Mouse (Mus musculus): ENCODE measurements around the gene Vmn2r43. TPM values are rescaled to one million over a fixed set of nuclear protein-coding genes. Genes with fewer than 3 reads are reported as not detected.
"Not testable (repeated sequence)": the region's sequence is repeated elsewhere in the genome, so short reads cannot be mapped to it uniquely, and the experiment has no call there.

Vmn2r43 gene
- not detected in 2 replicates for polyA plus RNA-seq (2016; fragmentation: Nextera tagmentation; extraction: Ambion mirVana)

DNA sequence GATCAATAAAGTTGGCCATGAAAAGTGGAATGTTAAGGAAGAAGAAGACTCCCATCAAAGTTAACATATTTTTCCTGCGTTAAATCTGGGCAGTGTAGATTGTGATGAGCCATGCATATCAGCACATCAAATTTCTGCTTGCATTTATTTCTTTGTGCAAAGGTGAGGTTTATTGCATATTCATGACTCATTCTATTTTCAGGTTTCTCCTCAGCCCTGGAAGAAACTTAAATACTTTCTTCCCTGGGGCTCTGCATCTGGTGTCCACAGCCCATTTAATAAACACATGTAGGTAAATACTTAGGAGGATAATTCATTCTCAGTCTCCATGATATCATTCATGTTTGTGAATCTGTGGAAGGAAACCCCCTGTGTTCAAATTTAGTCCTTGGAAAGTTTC is at the start of gene Vmn2r43:
Vmn2r43 (minus strand) TSS at position 101 of the 400 bp plus-strand sequence.
- H3K36me3 ChIP-seq; H3K4me1 ChIP-seq (replicated peaks); H3K9me3 ChIP-seq; H3K27ac ChIP-seq; H3K27me3 ChIP-seq; ATAC-seq (ENCODE audit: insufficient number of reproducible peaks, insufficient read depth, low FRiP score, low TSS enrichment, low read depth); H3K4me2 ChIP-seq; H3K9ac ChIP-seq (replicated peaks); H3K4me3 ChIP-seq (replicated peaks): not testable (repeated sequence)
- WGBS, result no CpG with 5 or more reads among the region's 1 CpGs

DNA sequence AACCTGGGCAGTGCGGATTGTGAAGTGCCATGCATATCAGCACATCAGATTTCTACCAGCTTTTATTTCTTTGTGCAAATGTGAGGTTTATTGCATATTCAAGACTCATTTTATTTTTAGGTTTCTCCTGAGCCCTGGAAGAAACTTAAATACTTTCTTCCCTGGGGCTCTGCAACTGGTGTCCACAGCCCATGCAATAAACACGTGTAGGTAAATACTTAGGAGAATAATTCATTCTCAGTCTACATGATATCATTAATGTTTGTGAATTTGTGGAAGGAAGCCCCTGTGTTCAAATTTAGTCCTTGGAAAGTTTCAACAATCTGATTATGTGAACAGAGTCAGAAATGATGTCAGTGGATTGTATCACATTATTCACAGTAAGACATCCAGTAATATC is 60.2 kb downstream of the Vmn2r43 start, which contains the start of gene Vmn2r42:
Vmn2r42 (minus strand) TSS at position 101 of the 400 bp plus-strand sequence.
- not testable (repeated sequence) for H3K4me2 ChIP-seq; H3K9ac ChIP-seq (replicated peaks); H3K9me3 ChIP-seq; H3K27me3 ChIP-seq; ATAC-seq (ENCODE audit: insufficient number of reproducible peaks, insufficient read depth, low FRiP score, low TSS enrichment, low read depth); H3K4me1 ChIP-seq (replicated peaks); H3K4me3 ChIP-seq (replicated peaks); H3K36me3 ChIP-seq; H3K27ac ChIP-seq
- no CpG with 5 or more reads among the region's 2 CpGs for WGBS

Other genes with a start within 250 kb of the Vmn2r43 start
- not detected in 2 replicates for gene Vmn2r41, start 98.9 kb downstream of the Vmn2r43 start, polyA plus RNA-seq (2016; fragmentation: Nextera tagmentation; extraction: Ambion mirVana)
- not detected in 2 replicates for gene Vmn2r42, start 60.3 kb downstream of the Vmn2r43 start, polyA plus RNA-seq (2016; fragmentation: Nextera tagmentation; extraction: Ambion mirVana)
- not detected in 2 replicates for gene Vmn2r44, start 122.7 kb upstream of the Vmn2r43 start, polyA plus RNA-seq (2016; fragmentation: Nextera tagmentation; extraction: Ambion mirVana)
- not detected in 2 replicates for gene Vmn2r45, start 228.5 kb upstream of the Vmn2r43 start, polyA plus RNA-seq (2016; fragmentation: Nextera tagmentation; extraction: Ambion mirVana)